Mouse (Mus musculus): ENCODE results near the gene Rnf208.
A peak's percentile ranks its signal among the peaks of the same experiment; 100 is the strongest.

Gene Rnf208

DNA sequence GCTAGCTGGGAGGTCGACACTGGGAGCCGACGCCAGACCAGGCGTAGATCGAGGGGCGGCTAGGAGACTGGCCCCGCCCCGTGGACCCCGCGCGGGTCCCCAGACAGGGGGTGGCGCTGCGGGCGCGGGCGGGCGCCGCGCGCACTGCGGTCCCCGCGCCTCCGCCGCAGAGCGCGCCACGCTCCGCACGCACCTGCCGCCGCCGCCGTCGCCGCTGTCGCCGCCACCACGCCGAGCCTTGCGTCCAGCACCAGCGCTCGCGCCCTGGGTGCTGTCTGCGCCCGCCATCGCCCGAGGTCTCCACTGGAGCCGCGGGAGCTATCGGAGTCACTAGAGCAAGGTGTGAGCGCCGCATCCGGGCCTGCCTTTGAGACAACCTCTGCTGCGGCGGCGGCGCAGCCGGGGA lies at the start of gene Rnf208, which contains the start of gene Cysrt1:
TSS of gene Rnf208 (plus strand) at position 155 of the 406 bp plus-strand sequence.
TSS of gene Cysrt1 (minus strand) at position 352 of the 406 bp plus-strand sequence.
- H3K36me3 ChIP-seq (ENCODE audit: control insufficient read depth, insufficient read depth, low read length, poor library complexity, severe bottlenecking): peaks cover 2% of the 10 kb centered on the region
- peaks cover 3% of the 10 kb centered on the region; the same call in 1 of the 2 replicates for H3K27me3 ChIP-seq (ENCODE audit: control insufficient read depth, insufficient read depth, low read length, poor library complexity, severe bottlenecking)
- no peak for DNase-seq (ENCODE audit: low read depth, low spot score)

DNA sequence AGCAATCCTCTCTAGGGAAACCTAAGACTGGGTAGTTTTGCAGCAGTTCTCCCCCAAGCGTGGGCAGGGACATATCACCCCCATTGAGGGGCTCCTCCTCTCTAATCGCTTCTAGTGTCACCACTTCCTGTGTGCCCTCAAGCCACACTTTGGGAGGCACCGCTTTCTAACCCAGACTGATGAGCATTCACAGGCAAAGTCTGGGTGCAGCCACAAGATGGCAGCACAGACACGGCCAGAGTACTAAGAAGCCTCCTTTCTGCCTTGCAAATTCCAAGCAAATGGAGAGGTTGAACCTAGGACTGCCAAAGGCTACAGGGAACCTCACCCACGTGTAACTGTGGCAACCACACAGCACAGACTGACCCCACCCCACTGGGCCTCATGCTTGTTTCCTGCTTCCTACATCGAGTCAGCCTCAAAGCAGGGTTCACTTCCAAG lies 48.7 kb upstream of the Rnf208 start:
- Histone ChIP-seq H3K36me3 (ENCODE audit: control insufficient read depth, insufficient read depth, low read length, poor library complexity, severe bottlenecking) (no peaks in the 10 kb centered on the region; the same call in none of the 2 replicates), H3K27me3 (ENCODE audit: control insufficient read depth, insufficient read depth, low read length, poor library complexity, severe bottlenecking) (no peaks in the 10 kb centered on the region)
- peak; percentile 90 for DNase-seq (ENCODE audit: low read depth, low spot score)

DNA sequence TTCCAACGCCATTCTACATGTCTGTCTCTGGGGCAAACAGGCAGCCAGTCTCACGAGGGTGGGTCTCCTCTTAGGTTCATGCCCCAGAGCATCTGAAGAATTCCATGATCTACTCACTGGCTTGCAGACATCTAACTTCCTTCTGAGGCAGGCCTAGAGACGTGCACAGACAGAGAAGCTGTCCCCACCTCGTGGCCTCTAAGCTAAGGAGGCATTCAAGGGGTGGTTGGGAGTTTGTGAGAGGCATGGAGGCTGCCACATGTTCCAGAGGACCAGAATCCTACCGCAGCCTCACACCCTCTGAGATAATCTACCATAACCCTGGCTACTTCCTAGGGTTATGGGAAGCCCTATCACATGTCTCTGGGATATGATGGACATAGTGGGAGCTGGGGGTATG lies 48.0 kb upstream of the Rnf208 start:
- H3K36me3 ChIP-seq (ENCODE audit: control insufficient read depth, insufficient read depth, low read length, poor library complexity, severe bottlenecking): no peaks in the 10 kb centered on the region; the same call in none of the 2 replicates
- H3K27me3 ChIP-seq (ENCODE audit: control insufficient read depth, insufficient read depth, low read length, poor library complexity, severe bottlenecking): no peaks in the 10 kb centered on the region
- DNase-seq (ENCODE audit: low read depth, low spot score): peak; percentile 27

DNA sequence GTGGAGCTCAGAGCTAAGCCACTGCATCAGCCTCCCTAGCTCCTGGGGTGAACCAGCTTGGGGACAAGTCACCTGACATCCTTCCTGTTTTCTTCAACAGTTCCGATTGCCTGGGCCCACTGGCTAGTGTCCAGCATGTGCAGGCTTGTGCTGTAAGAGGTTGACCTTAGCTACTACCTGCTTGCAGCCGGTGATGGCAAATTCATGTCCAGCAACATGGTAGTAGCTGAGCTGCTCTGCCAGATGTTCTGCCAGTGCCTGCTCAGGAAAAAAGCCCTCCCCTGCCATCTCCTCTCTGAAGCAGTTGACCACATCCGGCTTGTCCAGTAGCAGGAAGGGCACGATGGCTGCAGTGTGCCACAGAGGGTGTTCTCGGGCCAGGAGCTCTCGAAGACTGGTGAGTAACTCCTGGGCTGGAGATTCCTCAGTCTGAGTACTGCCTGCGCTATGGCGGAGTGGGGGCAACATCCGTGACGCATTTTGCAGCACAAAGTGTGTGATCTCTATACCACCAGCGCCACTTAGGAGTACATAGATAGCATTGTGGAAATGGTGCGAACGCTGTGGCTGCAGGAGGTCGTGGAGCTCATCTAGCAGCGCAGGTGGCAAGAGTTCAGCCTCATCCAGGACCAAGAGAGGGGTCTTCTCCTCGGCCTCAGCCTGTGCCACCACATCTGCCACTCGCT lies 47.4 kb upstream of the Rnf208 start:
- Histone ChIP-seq H3K27me3 (ENCODE audit: control insufficient read depth, insufficient read depth, low read length, poor library complexity, severe bottlenecking) (no peaks in the 10 kb centered on the region), H3K36me3 (ENCODE audit: control insufficient read depth, insufficient read depth, low read length, poor library complexity, severe bottlenecking) (no peaks in the 10 kb centered on the region; the same call in none of the 2 replicates)
- peak; percentile 51 for DNase-seq (ENCODE audit: low read depth, low spot score)

DNA sequence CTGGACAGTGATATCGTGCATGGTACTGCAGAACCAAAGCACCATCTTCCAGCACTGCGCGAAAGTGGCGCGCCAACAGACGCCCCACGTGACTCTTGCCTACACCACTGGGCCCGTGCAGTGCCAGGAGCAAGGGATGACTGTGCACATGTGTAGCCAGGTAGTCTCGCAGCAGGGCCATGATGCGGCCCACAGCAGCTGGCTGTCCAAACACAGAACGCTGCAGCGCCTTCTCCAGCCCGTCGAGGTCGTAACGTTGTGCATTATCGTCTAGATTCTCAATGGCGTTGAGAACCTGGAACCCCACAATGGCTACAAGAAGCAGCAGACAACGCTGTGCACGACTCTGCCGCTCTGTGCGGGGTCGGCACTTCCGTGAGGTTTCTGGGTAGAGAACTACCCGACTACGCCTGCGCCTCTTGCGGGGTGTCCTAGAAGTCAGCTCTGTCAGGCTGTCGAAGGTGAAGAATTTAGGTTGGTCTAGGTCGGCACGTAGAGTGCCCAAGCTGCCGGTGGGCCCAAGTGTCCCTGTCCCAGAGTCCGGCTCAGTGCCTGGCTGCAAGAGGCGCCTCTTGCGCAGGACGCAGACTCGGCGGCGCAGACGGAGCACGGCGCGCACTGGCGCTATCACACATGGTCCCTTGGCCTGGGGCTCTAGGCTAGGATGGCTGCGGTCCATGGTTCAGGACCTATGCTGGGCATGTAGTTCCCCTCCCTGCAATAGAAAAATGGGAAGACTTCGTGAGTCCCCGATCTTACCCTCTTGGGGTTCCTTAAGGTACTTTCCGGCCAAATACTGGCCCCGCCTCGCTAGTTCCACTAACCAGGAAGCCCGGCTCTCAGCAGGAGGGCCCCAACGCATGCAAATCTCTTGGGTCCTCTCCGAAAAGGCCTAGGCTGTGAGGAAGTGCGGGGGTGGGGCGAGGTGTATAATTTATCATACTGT lies 46.6 kb upstream of the Rnf208 start:
- peak; percentile 93 for DNase-seq (ENCODE audit: low read depth, low spot score)
- H3K36me3 ChIP-seq (ENCODE audit: control insufficient read depth, insufficient read depth, low read length, poor library complexity, severe bottlenecking): no peaks in the 10 kb centered on the region; the same call in none of the 2 replicates
- H3K27me3 ChIP-seq (ENCODE audit: control insufficient read depth, insufficient read depth, low read length, poor library complexity, severe bottlenecking): no peaks in the 10 kb centered on the region

DNA sequence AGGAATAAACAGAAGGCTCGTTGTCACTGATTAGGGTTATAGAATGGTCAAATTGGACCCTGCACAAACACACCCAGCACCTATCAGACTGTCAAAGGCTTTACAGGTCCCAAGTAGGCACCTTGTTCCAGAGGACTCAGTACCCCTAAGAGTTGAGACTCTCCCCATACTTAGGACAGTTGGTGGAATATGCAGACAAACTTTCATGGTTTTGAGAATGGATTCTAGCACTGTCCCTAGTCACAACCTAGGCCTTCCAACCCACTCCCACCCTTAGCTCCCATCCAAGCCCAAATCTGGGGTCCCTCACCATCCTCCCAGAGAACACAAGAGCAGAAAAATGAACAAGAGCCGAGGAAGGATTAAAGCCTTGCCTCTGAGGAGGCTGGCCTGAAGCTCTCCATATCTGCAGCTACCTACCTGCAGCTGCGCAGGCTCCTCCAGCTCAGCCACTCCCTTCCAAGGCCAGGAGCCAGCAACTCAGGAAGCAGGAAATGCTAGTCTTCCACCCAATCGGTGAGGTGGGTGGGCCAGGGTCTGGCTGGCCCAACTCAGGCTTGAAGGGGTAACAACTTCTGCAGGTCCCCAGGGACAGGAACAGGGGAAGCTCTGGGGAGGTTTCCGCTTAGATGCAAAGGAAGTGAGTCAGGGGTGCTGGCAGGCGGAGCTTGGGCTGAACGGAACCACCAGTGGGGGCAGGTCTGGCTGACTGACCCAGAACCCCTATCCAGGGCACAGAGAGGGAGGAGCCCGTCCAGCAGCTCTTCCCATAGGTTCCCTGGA lies 45.7 kb upstream of the Rnf208 start, which contains the start of gene Tor4a:
TSS of gene Tor4a (minus strand) at position 715 of the 783 bp plus-strand sequence.
- DNase-seq (ENCODE audit: low read depth, low spot score): peak; percentile 97
- Histone ChIP-seq H3K36me3 (ENCODE audit: control insufficient read depth, insufficient read depth, low read length, poor library complexity, severe bottlenecking) (peaks cover 6% of the 10 kb centered on the region), H3K27me3 (ENCODE audit: control insufficient read depth, insufficient read depth, low read length, poor library complexity, severe bottlenecking) (no peaks in the 10 kb centered on the region)

DNA sequence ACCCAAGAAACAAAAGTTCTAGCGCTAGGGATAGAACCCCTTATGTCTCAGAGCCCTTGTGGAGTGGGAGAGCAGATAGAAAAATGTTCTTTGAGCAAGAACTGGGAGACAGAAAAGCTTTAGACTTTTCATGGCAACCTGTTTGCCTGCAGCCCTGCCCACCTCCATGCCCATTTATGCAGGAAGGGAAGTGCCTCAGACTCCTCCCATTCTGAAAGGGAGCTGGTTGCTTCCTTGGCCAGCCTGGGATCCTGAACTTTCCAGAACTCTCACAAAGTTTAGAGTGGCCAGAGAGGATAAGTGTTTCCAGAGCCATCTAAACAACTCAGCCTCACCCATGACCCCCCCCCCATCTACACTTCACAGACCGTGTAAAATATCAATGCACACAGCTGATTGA lies 44.9 kb upstream of the Rnf208 start:
- no peaks in the 10 kb centered on the region for H3K27me3 ChIP-seq (ENCODE audit: control insufficient read depth, insufficient read depth, low read length, poor library complexity, severe bottlenecking)
- peak; percentile 17 for DNase-seq (ENCODE audit: low read depth, low spot score)
- H3K36me3 ChIP-seq (ENCODE audit: control insufficient read depth, insufficient read depth, low read length, poor library complexity, severe bottlenecking): peaks cover 6% of the 10 kb centered on the region

DNA sequence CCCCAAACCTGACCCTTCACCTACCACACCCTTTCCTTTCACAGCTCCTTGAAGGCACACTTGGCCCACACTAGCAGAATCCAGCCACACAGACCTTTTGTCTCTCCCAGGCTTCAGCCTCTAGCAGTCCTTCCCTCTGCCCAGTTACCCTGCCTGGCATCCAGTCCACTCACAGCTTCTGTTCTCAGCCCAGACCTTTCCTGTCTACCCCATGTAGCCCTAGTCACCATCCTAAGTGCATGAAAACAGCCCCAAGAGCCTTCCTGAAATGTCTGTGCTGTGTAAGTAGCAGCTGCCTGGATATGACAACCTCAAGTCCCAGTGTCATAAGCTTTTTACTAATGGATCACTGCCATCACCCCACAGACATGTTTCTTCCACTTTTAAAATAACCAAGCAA lies 44.1 kb upstream of the Rnf208 start:
- no peak for DNase-seq (ENCODE audit: low read depth, low spot score)
- H3K36me3 ChIP-seq (ENCODE audit: control insufficient read depth, insufficient read depth, low read length, poor library complexity, severe bottlenecking): peaks cover 6% of the 10 kb centered on the region

DNA sequence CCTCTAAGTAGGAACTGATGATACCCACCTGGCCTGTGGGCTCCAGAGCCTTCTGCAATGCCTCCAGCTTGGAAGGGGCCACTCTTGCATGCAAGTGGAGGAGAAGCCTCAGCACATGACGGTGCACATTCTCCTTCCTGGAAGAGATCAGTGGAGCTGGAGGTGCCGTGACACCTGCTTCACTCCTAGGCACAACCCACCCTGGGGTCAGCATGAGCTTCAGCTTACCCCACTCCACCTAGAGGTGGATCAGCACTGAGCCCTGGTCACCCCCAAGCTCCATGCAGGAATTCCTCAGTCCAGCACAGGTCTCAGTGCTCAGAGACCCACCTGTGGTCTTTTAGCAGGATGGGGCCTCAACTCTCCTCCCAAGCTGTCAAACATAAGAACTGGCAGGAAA lies 41.4 kb upstream of the Rnf208 start:
- Histone ChIP-seq H3K27me3 (ENCODE audit: control insufficient read depth, insufficient read depth, low read length, poor library complexity, severe bottlenecking) (no peaks in the 10 kb centered on the region), H3K36me3 (ENCODE audit: control insufficient read depth, insufficient read depth, low read length, poor library complexity, severe bottlenecking) (peaks cover 16% of the 10 kb centered on the region)
- DNase-seq (ENCODE audit: low read depth, low spot score): no peak

More for the DNA sequence above, 44.1 kb upstream of the Rnf208 start:
- H3K27me3 ChIP-seq (ENCODE audit: control insufficient read depth, insufficient read depth, low read length, poor library complexity, severe bottlenecking): no peaks in the 10 kb centered on the region

DNA sequence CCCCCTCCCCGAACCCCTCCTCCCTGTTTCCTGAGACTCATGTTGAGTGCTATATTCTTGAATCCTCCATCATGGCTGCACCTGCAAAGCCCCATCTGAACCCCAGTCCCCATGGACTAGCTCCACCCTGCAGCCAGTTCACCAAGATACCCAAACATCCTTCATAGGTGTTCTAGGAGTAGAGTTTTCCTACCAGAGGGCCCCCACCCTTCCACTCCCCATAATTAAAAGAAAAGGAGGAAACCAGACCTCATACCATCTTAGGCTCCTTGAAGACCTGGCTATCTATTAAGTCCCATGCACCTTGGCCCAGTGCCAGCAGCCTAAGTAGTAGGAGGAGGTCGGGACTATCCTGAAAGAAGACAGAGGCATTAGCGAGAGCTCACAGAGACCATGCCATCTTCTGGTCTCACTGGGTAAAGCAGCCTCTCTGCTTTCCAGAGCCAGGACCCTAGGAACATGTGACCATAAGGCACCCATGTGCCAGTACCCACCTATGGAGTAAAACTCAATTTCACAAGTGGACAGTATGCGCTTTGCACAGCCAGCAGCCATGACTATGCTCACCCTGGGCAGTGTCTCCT lies 38.3 kb upstream of the Rnf208 start:
- peak; percentile 26 for DNase-seq (ENCODE audit: low read depth, low spot score)

DNA sequence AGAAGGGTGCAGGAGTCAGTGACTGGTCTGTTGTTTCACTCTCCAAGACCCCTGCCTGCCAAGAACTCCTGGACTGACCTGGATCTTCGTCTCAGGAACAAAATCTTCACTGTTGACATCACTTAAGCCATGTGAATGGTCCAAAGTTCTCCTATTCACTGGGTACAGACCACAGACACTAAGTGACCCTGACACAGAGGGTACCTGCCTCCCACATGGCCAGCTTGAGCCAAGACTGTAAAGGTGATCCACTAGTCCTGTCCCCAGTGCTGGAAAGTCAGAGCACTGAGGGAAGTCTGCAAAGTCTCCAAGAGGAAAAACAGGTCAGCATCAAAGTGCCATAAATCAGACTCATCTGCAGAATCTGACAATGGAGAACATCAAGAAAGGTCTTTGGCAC lies 34.5 kb upstream of the Rnf208 start:
- peaks cover 15% of the 10 kb centered on the region for H3K36me3 ChIP-seq (ENCODE audit: control insufficient read depth, insufficient read depth, low read length, poor library complexity, severe bottlenecking)

More for the DNA sequence above, 38.3 kb upstream of the Rnf208 start:
- Histone ChIP-seq H3K27me3 (ENCODE audit: control insufficient read depth, insufficient read depth, low read length, poor library complexity, severe bottlenecking) (no peaks in the 10 kb centered on the region), H3K36me3 (ENCODE audit: control insufficient read depth, insufficient read depth, low read length, poor library complexity, severe bottlenecking) (peaks cover 20% of the 10 kb centered on the region)

DNA sequence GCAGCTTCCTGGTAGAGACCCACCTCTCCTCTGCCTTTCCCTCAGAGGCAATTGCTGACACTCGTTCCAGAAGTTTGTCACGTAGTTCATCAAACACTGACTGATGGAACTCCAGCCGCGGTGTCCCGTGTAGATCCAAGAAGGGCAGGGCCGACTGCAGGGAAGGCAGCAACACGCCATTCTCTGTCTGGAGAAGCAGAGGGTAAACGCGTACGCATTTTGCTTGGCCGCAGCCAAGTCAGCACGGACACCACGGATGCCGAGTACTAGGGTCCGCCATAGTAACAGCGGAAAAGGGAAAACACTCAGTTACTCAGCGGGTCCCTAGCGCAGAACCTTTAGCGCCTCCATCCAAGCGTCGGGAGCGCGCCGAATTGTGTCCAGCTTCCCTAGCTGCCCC lies 31.4 kb upstream of the Rnf208 start:
- peaks cover 5% of the 10 kb centered on the region; the same call in 1 of the 2 replicates for H3K36me3 ChIP-seq (ENCODE audit: control insufficient read depth, insufficient read depth, low read length, poor library complexity, severe bottlenecking)
- H3K27me3 ChIP-seq (ENCODE audit: control insufficient read depth, insufficient read depth, low read length, poor library complexity, severe bottlenecking): no peaks in the 10 kb centered on the region
- no peak for DNase-seq (ENCODE audit: low read depth, low spot score)

More for the DNA sequence above, 34.5 kb upstream of the Rnf208 start:
- no peak for DNase-seq (ENCODE audit: low read depth, low spot score)
- H3K27me3 ChIP-seq (ENCODE audit: control insufficient read depth, insufficient read depth, low read length, poor library complexity, severe bottlenecking): no peaks in the 10 kb centered on the region

DNA sequence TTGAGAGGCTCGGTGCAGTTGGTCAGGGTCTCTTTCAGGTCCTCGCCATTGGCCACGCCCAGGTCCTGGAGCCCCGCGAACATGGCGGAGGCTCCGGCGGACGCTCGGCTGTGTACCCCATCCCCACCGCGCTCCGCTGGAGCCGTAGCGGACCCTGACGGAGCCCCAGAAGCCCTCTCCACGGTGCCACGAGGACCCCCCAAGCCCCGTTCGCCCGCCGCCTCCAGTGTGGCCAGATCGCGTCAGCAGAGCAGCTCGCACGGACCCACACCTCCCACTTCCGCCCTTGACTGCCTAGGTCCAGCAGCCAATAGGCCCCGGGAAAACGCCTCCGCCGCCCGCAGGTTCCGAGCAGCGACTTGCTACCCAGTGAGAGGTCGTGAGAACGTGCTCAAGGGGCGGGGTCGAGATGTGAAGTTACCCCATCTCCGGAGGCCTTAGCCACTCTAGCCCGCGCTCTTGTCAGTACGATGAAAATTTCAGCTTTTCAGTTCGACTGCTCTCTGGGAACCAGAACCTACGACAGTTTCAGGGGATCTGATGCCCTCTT lies 30.9 kb upstream of the Rnf208 start, which contains the start of gene Nelfb:
TSS of gene Nelfb (minus strand) at position 369 of the 550 bp plus-strand sequence.
- no peaks in the 10 kb centered on the region for H3K27me3 ChIP-seq (ENCODE audit: control insufficient read depth, insufficient read depth, low read length, poor library complexity, severe bottlenecking)
- peak; percentile 92 for DNase-seq (ENCODE audit: low read depth, low spot score)
- H3K36me3 ChIP-seq (ENCODE audit: control insufficient read depth, insufficient read depth, low read length, poor library complexity, severe bottlenecking): peaks cover 5% of the 10 kb centered on the region; the same call in 1 of the 2 replicates
